ENCODE assay signal across 8 mouse cellular contexts in genomic region chr5:24383026-24383859, GRCm38 (mm10). TPM values are rescaled to one million over a fixed set of nuclear protein-coding genes. Genes with fewer than 3 reads are reported as not detected.
DNase-seq lines count a peak whose midpoint lies in the region; ATAC-seq and TF ChIP-seq lines count a peak whose summit lies in the region.

No protein-coding gene starts in this region.

- H3K9me3 ChIP-seq in E14TG2a.4 (ENCODE audit: low read length) = no peaks in the 10 kb centered on the region
- no peaks in the 10 kb centered on the region for H3K9me3 ChIP-seq in forebrain, embryonic 12.5 days
- H3K9me3 ChIP-seq in liver, postnatal 0 days (ENCODE audit: low read length) = no peaks in the 10 kb centered on the region
- H3K9me3 ChIP-seq in neural tube, embryonic 14.5 days (ENCODE audit: control insufficient read depth, low read length) = no peaks in the 10 kb centered on the region

- WGBS in forebrain, embryonic 12.5 days = under 1% methylated on average over 34 of the region's 34 CpGs
- WGBS in large intestine, adult 2 months = 3% methylated on average over 34 of the region's 34 CpGs
- WGBS in liver, postnatal 0 days (ENCODE audit: insufficient replicate concordance) = 2% methylated on average over 34 of the region's 34 CpGs
- WGBS in neural tube, embryonic 14.5 days = under 1% methylated on average over 34 of the region's 34 CpGs

- ATAC-seq in forebrain, embryonic 12.5 days (ENCODE audit: low FRiP score) = peak; percentile 88
- ATAC-seq in liver, postnatal 0 days = peak; percentile 96
- peak; percentile 85 for ATAC-seq in neural tube, embryonic 14.5 days (ENCODE audit: low read depth)

- peak overlapping the region; percentile 71 for H3K4me2 ChIP-seq in forebrain, embryonic 12.5 days
- peak overlapping the region; percentile 67 for H3K4me2 ChIP-seq in liver, postnatal 0 days (ENCODE audit: low read depth, low read length)
- peak overlapping the region; percentile 65 for H3K4me2 ChIP-seq in neural tube, embryonic 14.5 days (ENCODE audit: low read depth, low read length)

- H3K36me3 ChIP-seq in E14TG2a.4 (ENCODE audit: insufficient read depth, low read length) = peaks cover 18% of the 10 kb centered on the region
- H3K36me3 ChIP-seq in forebrain, embryonic 12.5 days (replicated peaks) = no peaks in the 10 kb centered on the region
- no peaks in the 10 kb centered on the region for H3K36me3 ChIP-seq in liver, postnatal 0 days (replicated peaks; ENCODE audit: insufficient read depth, low read length)
- H3K36me3 ChIP-seq in neural tube, embryonic 14.5 days (ENCODE audit: control insufficient read depth, insufficient read depth, low read length) = no peaks in the 10 kb centered on the region

- no peak for TF ChIP-seq EP300 in liver, postnatal 0 days (IDR thresholded peaks at IDR 0.05; ENCODE audit: low read depth)

- intact Hi-C loops in heart, postnatal 10 days (cut with DNase I) = no loop called here

- peak overlapping the region; percentile 51 for H3K9ac ChIP-seq in forebrain, embryonic 12.5 days
- peak overlapping the region; percentile 36 for H3K9ac ChIP-seq in liver, postnatal 0 days (replicated peaks)
- peak overlapping the region; percentile 67 for H3K9ac ChIP-seq in neural tube, embryonic 14.5 days (replicated peaks; ENCODE audit: low read depth, low read length)

- H3K27ac ChIP-seq in forebrain, embryonic 12.5 days = peak overlapping the region; percentile 46; the same call in 1 of the 2 replicates
- H3K27ac ChIP-seq in liver, postnatal 0 days (ENCODE audit: low read depth) = peak overlapping the region; percentile 44
- peak overlapping the region; percentile 55 for H3K27ac ChIP-seq in neural tube, embryonic 14.5 days (ENCODE audit: low read depth, low read length)

- H3K27me3 ChIP-seq in E14TG2a.4 (ENCODE audit: insufficient read depth, low read length) = peaks cover 28% of the 10 kb centered on the region
- peaks cover 40% of the 10 kb centered on the region for H3K27me3 ChIP-seq in forebrain, embryonic 12.5 days
- peaks cover 8% of the 10 kb centered on the region for H3K27me3 ChIP-seq in liver, postnatal 0 days (ENCODE audit: insufficient read depth, low read length)
- no peaks in the 10 kb centered on the region; the same call in none of the 2 replicates for H3K27me3 ChIP-seq in neural tube, embryonic 14.5 days (ENCODE audit: control insufficient read depth, insufficient read depth, low read length)

- peaks cover 74% of the 10 kb centered on the region for H3K4me1 ChIP-seq in E14TG2a.4 (replicated peaks; ENCODE audit: low read depth, low read length)
- H3K4me1 ChIP-seq in forebrain, embryonic 12.5 days = peaks cover 28% of the 10 kb centered on the region
- peaks cover 37% of the 10 kb centered on the region for H3K4me1 ChIP-seq in liver, postnatal 0 days (ENCODE audit: insufficient read depth)
- peaks cover 18% of the 10 kb centered on the region for H3K4me1 ChIP-seq in neural tube, embryonic 14.5 days (ENCODE audit: control insufficient read depth, insufficient read depth, low read length)

- peak; percentile 86 for DNase-seq in c-Kit-positive CD71-positive TER-119-positive erythroid progenitor cells, embryonic 14.5 days (ENCODE audit: low spot score)
- DNase-seq in heart, postnatal 10 days = peak; percentile 94 to 95
- peak; percentile 69 for DNase-seq in large intestine, adult 2 months (ENCODE audit: low read depth, low spot score)
- peak; percentile 94 for DNase-seq in liver, postnatal 0 days
- peak; percentile 96 for DNase-seq in testis, postnatal 10 days (ENCODE audit: low spot score)

- TF ChIP-seq CTCF in E14TG2a.4 (conservative IDR thresholded peaks at IDR 0.05; ENCODE audit: low read length) = peak; percentile 21; the same call in 1 of the 2 replicates
- peak; percentile 81 for TF ChIP-seq CTCF in liver, postnatal 0 days (IDR thresholded peaks at IDR 0.05; ENCODE audit: low read depth)

- peak overlapping the region; percentile 76 for H3K4me3 ChIP-seq in E14TG2a.4 (replicated peaks; ENCODE audit: low read length)
- peak overlapping the region; percentile 53 for H3K4me3 ChIP-seq in forebrain, embryonic 12.5 days (replicated peaks)
- peak overlapping the region; percentile 49 for H3K4me3 ChIP-seq in liver, postnatal 0 days (ENCODE audit: low read depth, low read length)
- H3K4me3 ChIP-seq in neural tube, embryonic 14.5 days (ENCODE audit: low read depth, low read length) = peak overlapping the region; percentile 33

RNA-seq across cellular contexts. Expression of gene Atg9b, which starts 8.7 kb away (rescaled TPM):
- 0.34 and 0.53 TPM in 2 replicates for polyA plus RNA-seq in forebrain, embryonic 12.5 days (2016; fragmentation: Nextera tagmentation; extraction: Ambion mirVana)
- under 1 TPM; 0.62 to 0.89 TPM for total RNA-seq in heart, postnatal 10 days (2021)
- polyA plus RNA-seq in large intestine, adult 2 months (2012; rRNA removed) = 0.93 and 1.0 TPM in 2 replicates
- 0.25 and 0.48 TPM in 2 replicates for polyA plus RNA-seq in liver, postnatal 0 days (2015; fragmentation: Nextera tagmentation; extraction: Ambion mirVana)
- polyA plus RNA-seq in neural tube, embryonic 14.5 days (2014; fragmentation: Nextera tagmentation; extraction: Ambion mirVana) = 2.0 and 2.2 TPM in 2 replicates

RNA-seq across cellular contexts. Expression of gene Abcb8, which starts 10.2 kb away (rescaled TPM):
- polyA plus RNA-seq in forebrain, embryonic 12.5 days (2016; fragmentation: Nextera tagmentation; extraction: Ambion mirVana) = 43.6 and 47.4 TPM in 2 replicates
- 10 to 100 TPM; 85.0 to 88.5 TPM for total RNA-seq in heart, postnatal 10 days (2021)
- polyA plus RNA-seq in large intestine, adult 2 months (2012; rRNA removed) = 57.7 and 79.6 TPM in 2 replicates
- 20.3 and 22.3 TPM in 2 replicates for polyA plus RNA-seq in liver, postnatal 0 days (2015; fragmentation: Nextera tagmentation; extraction: Ambion mirVana)
- 47.2 and 47.7 TPM in 2 replicates for polyA plus RNA-seq in neural tube, embryonic 14.5 days (2014; fragmentation: Nextera tagmentation; extraction: Ambion mirVana)

RNA-seq across cellular contexts. Expression of gene Nos3, which starts 18.6 kb away (rescaled TPM):
- 7.1 and 7.2 TPM in 2 replicates for polyA plus RNA-seq in forebrain, embryonic 12.5 days (2016; fragmentation: Nextera tagmentation; extraction: Ambion mirVana)
- total RNA-seq in heart, postnatal 10 days (2021) = 10 to 100 TPM; 44.0 to 44.4 TPM
- 3.1 and 4.3 TPM in 2 replicates for polyA plus RNA-seq in large intestine, adult 2 months (2012; rRNA removed)
- polyA plus RNA-seq in liver, postnatal 0 days (2015; fragmentation: Nextera tagmentation; extraction: Ambion mirVana) = 1.7 and 1.8 TPM in 2 replicates
- polyA plus RNA-seq in neural tube, embryonic 14.5 days (2014; fragmentation: Nextera tagmentation; extraction: Ambion mirVana) = 4.2 and 9.6 TPM in 2 replicates

RNA-seq across cellular contexts. Expression of gene Asic3, which starts 29.9 kb away (rescaled TPM):
- polyA plus RNA-seq in forebrain, embryonic 12.5 days (2016; fragmentation: Nextera tagmentation; extraction: Ambion mirVana) = 0.20 and 0.37 TPM in 2 replicates
- under 1 TPM; 0.12 to 0.22 TPM for total RNA-seq in heart, postnatal 10 days (2021)
- polyA plus RNA-seq in large intestine, adult 2 months (2012; rRNA removed) = 0.38 and 1.1 TPM in 2 replicates
- 0.11 TPM in 1 of 2 replicates, not detected in the other for polyA plus RNA-seq in liver, postnatal 0 days (2015; fragmentation: Nextera tagmentation; extraction: Ambion mirVana)
- polyA plus RNA-seq in neural tube, embryonic 14.5 days (2014; fragmentation: Nextera tagmentation; extraction: Ambion mirVana) = 0.58 and 3.0 TPM in 2 replicates

RNA-seq across cellular contexts. Expression of gene Kcnh2, which starts 31.8 kb away (rescaled TPM):
- 9.8 and 10.1 TPM in 2 replicates for polyA plus RNA-seq in forebrain, embryonic 12.5 days (2016; fragmentation: Nextera tagmentation; extraction: Ambion mirVana)
- total RNA-seq in heart, postnatal 10 days (2021) = 10 to 100 TPM; 90.5 to 93.9 TPM
- polyA plus RNA-seq in large intestine, adult 2 months (2012; rRNA removed) = 16.6 and 17.6 TPM in 2 replicates
- 0.05 and 0.08 TPM in 2 replicates for polyA plus RNA-seq in liver, postnatal 0 days (2015; fragmentation: Nextera tagmentation; extraction: Ambion mirVana)
- 13.6 and 17.0 TPM in 2 replicates for polyA plus RNA-seq in neural tube, embryonic 14.5 days (2014; fragmentation: Nextera tagmentation; extraction: Ambion mirVana)

Comparison
In these comparisons a context has a peak if more than half of its experiments do, and no peak if none do; other contexts are left out.
1. Peak in every context shown above with its lines: DNase-seq, ATAC-seq, H3K4me3 ChIP-seq and H3K27ac ChIP-seq.